Mouse (Mus musculus) midbrain, embryonic 15.5 days (tissue): Measurements from ENCODE around the gene Ccdc42. TPM values are rescaled to one million over a fixed set of nuclear protein-coding genes. Genes with fewer than 3 reads are reported as not detected.

Experiments used
- ATAC-seq: fragments of 200-750 bp; cut with Nextera tagmentation; replicated peaks from 2 replicates; pipeline ENCODE4 v1.8.0; 2017; ENCODE audit warnings: moderate TSS enrichment
- H3K27ac ChIP-seq: fragments of 300-500 bp; sonication (generic); 2 replicates; pipeline ENCODE4 v1.5.1; 2015; ENCODE audit warnings: mild to moderate bottlenecking, inconsistent platforms
- H3K27me3 ChIP-seq: fragments of 300-500 bp; sonication (generic); replicated peaks from 2 replicates; pipeline ENCODE4 v1.6.1; 2015; ENCODE audit warnings: inconsistent platforms
- H3K36me3 ChIP-seq: fragments of 300-500 bp; sonication (generic); replicated peaks from 2 replicates; pipeline ENCODE4 v1.6.1; 2015; ENCODE audit warnings: inconsistent platforms
- H3K4me1 ChIP-seq: fragments of 300-500 bp; sonication (generic); 2 replicates; pipeline ENCODE4 v1.6.1; 2015; ENCODE audit warnings: inconsistent platforms
- H3K4me2 ChIP-seq: fragments of 300-500 bp; sonication (generic); 2 replicates; pipeline ENCODE4 v1.6.1; 2015; ENCODE audit warnings: inconsistent platforms, mild to moderate bottlenecking, moderate library complexity
- H3K4me3 ChIP-seq: fragments of 300-500 bp; sonication (generic); 2 replicates; pipeline ENCODE4 v1.5.1; 2015; ENCODE audit warnings: mild to moderate bottlenecking, inconsistent platforms
- H3K9ac ChIP-seq: fragments of 300-500 bp; sonication (generic); 2 replicates; pipeline ENCODE4 v1.6.1; 2015; ENCODE audit warnings: mild to moderate bottlenecking, inconsistent platforms
- H3K9me3 ChIP-seq: fragments of 300-500 bp; sonication (generic); 2 replicates; pipeline ENCODE4 v1.6.1; 2016; ENCODE audit warnings: inconsistent platforms
- WGBS: fragments of 180-500 bp; shearing (Covaris S2); methylation state at CpG from one replicate; pipeline ENCODE4 v1.1.7; 2015; ENCODE audit warnings: mixed read lengths; 5-methylcytosine and 5-hydroxymethylcytosine counted together
- polyA plus RNA-seq: library from polyadenylated mRNA; unstranded; fragments of >200 nt; fragmentation: Nextera tagmentation; extraction: Ambion mirVana; gene quantifications from 2 replicates; pipeline ENCODE4 v1.2.1, GENCODE M21; 2015

The Ccdc42 gene
- polyA plus RNA-seq, result 0.17 and 0.27 TPM in 2 replicates

DNA sequence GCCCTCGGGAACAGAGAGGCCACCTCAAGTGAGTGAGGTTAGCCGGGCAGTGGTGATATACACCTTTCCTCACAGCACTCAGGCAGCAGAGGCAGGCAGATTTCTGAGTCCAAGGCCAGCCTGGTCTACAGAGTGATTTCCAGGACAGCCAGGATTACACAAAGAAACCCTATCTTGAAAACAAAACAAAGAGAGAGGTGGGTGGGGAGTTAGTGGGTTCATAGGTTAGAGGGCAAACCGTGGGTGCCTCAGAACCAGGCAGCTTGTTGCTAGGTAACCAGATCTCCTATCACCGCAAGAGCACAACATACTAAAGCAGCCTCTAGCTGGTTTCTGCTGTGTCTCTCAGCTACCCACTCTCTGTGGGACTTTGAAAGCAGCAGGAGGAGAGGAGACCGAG is at the start of gene Ccdc42:
TSS of gene Ccdc42 (plus strand) at position 301 of the 400 bp plus-strand sequence.
- Histone ChIP-seq H3K27ac (no peak within 1 kb of the TSS), H3K4me2 (no peak within 1 kb of the TSS), H3K36me3 (no peaks in the 10 kb centered on the region), H3K9me3 (no peaks in the 10 kb centered on the region), H3K9ac (no peak within 1 kb of the TSS), H3K4me1 (peaks cover 10% of the 10 kb centered on the region), H3K4me3 (no peak within 1 kb of the TSS), H3K27me3 (0 out of 2 replicates have a peak, but pooled peaks cover 2% of the 10 kb centered on the region)
- ATAC-seq, result no peak
- WGBS, result 58% methylated on average over 5 of the region's 5 CpGs

DNA sequence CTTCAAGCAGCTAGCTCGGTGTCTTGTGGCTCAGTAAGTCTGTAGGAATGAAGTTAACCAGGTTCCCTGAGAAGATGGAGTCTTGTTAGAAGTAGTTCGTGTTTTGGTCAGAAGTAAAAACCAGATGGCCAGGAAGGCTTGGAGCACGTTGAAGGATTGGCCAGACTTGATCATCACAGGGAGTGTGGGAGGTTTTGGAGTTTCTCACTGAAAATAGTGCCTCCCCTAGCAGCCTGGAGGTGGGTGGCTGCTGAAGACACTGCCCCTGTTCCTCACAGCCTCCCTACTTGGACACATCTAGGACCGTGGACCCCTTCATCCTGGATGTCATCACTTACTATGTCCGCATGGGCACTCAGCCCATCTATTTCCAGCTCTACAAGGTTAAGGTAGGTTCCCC is 47.2 kb upstream of the Ccdc42 start:
- WGBS, result 64% methylated on average over 5 of the region's 5 CpGs
- no peak overlapping the region for H3K4me3 ChIP-seq
- H3K4me2 ChIP-seq, result no peak overlapping the region
- no peak overlapping the region for H3K27ac ChIP-seq
- ATAC-seq, result no peak
- H3K9ac ChIP-seq, result no peak overlapping the region
- H3K27me3 ChIP-seq, result no peaks in the 10 kb centered on the region
- no peaks in the 10 kb centered on the region for H3K36me3 ChIP-seq
- no peaks in the 10 kb centered on the region for H3K4me1 ChIP-seq
- H3K9me3 ChIP-seq, result no peaks in the 10 kb centered on the region

- WGBS, result 8% methylated on average over 8 of the region's 8 CpGs
- Histone ChIP-seq H3K9me3 (no peaks in the 10 kb centered on the region), H3K9ac (no peak overlapping the region), H3K27me3 (no peaks in the 10 kb centered on the region), H3K27ac (no peak overlapping the region), H3K4me2 (no peak overlapping the region), H3K36me3 (no peaks in the 10 kb centered on the region), H3K4me1 (no peaks in the 10 kb centered on the region), H3K4me3 (no peak overlapping the region)
- ATAC-seq, result no peak
Observed at GRCm38 (mm10) chr11:68544554-68544953, 42.3 kb upstream of the Ccdc42 start.

GRCm38 (mm10) chr11:68545172-68545571 is 41.6 kb upstream of the Ccdc42 start:
- Histone ChIP-seq H3K27me3 (no peaks in the 10 kb centered on the region), H3K9ac (no peak overlapping the region), H3K4me2 (no peak overlapping the region), H3K4me3 (no peak overlapping the region), H3K9me3 (no peaks in the 10 kb centered on the region), H3K36me3 (no peaks in the 10 kb centered on the region), H3K4me1 (no peaks in the 10 kb centered on the region), H3K27ac (no peak overlapping the region)
- 59% methylated on average over 7 of the region's 7 CpGs for WGBS
- ATAC-seq, result no peak

GRCm38 (mm10) chr11:68545682-68546222 is 41.1 kb upstream of the Ccdc42 start:
- H3K9me3 ChIP-seq, result no peaks in the 10 kb centered on the region
- no peaks in the 10 kb centered on the region for H3K4me1 ChIP-seq
- 86% methylated on average over 8 of the region's 8 CpGs for WGBS
- H3K9ac ChIP-seq, result no peak overlapping the region
- H3K27me3 ChIP-seq, result no peaks in the 10 kb centered on the region
- no peak overlapping the region for H3K4me3 ChIP-seq
- H3K4me2 ChIP-seq, result no peak overlapping the region
- no peak for ATAC-seq
- H3K36me3 ChIP-seq, result no peaks in the 10 kb centered on the region
- no peak overlapping the region for H3K27ac ChIP-seq

DNA sequence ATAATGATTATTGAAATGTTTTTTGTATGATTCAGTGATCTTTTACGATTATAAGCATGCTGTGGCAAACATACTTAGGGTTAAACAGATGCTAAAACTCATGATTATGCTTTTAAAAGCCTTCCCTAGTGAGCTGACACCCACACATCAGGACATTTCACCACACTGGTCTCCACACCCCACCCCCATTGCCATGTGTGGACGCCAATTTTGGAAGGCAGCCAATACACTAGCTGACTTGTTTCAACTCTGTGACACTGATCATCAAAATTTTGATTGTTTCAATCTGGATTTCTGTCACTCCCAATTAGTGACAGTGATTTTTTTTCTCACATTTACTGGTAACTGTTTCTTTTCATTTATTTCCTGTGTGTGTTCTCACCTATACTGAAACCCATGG is 39.3 kb upstream of the Ccdc42 start:
- WGBS, result 64% methylated on average over 2 of the region's 2 CpGs
- H3K4me3 ChIP-seq, result no peak overlapping the region

DNA sequence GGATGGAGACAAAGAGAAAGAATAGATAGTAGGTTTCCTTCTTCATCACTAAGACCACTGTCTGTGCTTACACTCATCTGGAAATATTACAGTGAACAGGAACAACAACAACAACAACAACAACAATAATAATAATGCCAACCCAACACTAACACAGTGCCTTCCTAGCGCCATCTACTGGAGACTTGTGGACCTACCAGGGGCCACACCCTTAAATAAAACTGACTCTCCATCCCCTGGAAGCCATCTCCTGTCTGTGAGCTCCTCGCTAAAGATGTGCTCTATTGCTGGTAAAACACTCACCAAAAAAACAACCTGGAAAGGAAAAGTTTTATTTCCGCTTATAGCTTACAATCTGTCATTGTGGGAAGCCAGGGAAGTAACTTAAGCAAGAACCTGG is 37.2 kb upstream of the Ccdc42 start:
- Histone ChIP-seq H3K27ac (no peak overlapping the region), H3K36me3 (no peaks in the 10 kb centered on the region), H3K27me3 (no peaks in the 10 kb centered on the region), H3K4me3 (no peak overlapping the region), H3K4me2 (no peak overlapping the region), H3K9ac (no peak overlapping the region), H3K4me1 (no peaks in the 10 kb centered on the region), H3K9me3 (no peaks in the 10 kb centered on the region)
- no peak for ATAC-seq
- 51% methylated on average over 3 of the region's 3 CpGs for WGBS

More for the DNA sequence above, 39.3 kb upstream of the Ccdc42 start:
- H3K9me3 ChIP-seq, result no peaks in the 10 kb centered on the region
- no peak overlapping the region for H3K4me2 ChIP-seq
- no peaks in the 10 kb centered on the region for H3K4me1 ChIP-seq
- no peak overlapping the region for H3K9ac ChIP-seq
- H3K27ac ChIP-seq, result no peak overlapping the region
- no peaks in the 10 kb centered on the region for H3K36me3 ChIP-seq
- H3K27me3 ChIP-seq, result no peaks in the 10 kb centered on the region
- ATAC-seq, result no peak

- Histone ChIP-seq H3K27ac (no peak overlapping the region), H3K4me2 (no peak overlapping the region), H3K4me3 (no peak overlapping the region), H3K36me3 (no peaks in the 10 kb centered on the region), H3K9ac (no peak overlapping the region), H3K27me3 (no peaks in the 10 kb centered on the region), H3K9me3 (no peaks in the 10 kb centered on the region), H3K4me1 (no peaks in the 10 kb centered on the region)
- WGBS, result 66% methylated on average over 4 of the region's 4 CpGs
- ATAC-seq, result no peak
Observed at GRCm38 (mm10) chr11:68550358-68550757, 36.5 kb upstream of the Ccdc42 start.

DNA sequence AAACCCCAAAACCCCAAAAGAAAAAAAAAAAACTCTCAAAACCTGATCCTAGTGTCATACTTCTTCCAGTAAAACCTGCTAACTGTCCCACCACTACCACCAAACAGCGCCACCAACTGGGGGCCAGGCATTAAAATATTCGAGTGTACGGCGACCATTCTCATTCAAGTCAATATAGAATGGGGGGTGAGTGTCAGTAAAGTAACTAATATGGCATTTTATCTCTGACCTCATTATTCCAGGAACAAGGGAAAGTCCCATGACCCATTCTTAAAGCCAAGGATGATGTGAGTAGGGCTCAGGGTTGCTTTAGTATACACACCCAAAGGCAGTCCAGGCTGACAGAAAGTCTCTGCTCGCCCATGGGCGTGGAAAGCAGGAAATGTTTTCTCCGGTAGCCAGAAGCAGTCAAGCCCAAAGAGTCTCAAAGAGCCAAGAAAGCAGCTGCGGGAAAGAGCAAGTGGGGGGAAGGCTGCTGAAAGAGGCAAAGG is 32.8 kb upstream of the Ccdc42 start:
- WGBS, result 42% methylated on average over 8 of the region's 8 CpGs
- ATAC-seq, result no peak
- no peak overlapping the region for H3K9ac ChIP-seq
- H3K36me3 ChIP-seq, result no peaks in the 10 kb centered on the region
- peaks cover 6% of the 10 kb centered on the region for H3K4me1 ChIP-seq
- no peaks in the 10 kb centered on the region for H3K9me3 ChIP-seq
- peaks cover 14% of the 10 kb centered on the region; the same call in 1 of the 2 replicates for H3K27me3 ChIP-seq
- H3K4me3 ChIP-seq, result no peak overlapping the region
- no peak overlapping the region for H3K27ac ChIP-seq
- H3K4me2 ChIP-seq, result no peak overlapping the region

DNA sequence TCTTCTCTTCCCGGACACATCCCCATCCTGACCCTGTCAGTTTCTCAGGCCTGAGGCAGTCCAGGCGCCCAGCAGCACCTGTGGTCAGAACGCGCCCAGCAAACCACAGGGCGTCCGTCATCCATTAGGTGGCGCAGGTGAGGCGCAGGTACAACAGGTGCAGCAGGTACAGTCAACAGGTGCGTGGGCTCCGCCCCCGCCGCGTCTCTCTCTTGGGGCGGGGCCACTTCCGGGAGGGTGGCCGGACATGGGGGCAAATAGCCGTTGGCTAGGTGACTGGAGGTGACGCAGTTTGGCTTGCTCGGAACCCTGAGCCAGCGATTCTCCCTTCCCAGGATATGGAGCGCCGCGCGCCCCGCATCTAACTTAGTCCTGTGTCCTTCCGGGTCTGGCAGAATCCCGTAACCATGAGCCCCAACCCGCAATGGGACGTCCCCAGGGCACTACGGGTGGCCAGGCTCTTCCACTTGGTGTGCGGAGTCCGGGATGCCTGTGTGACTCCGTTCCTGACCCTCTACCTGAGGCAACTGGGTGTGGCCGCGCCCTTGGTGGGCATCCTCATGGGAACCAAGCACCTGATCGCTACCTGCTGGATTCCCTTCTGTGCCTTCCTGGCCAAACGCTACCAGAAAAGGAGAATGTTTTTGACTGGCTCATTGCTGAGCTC is 30.8 kb upstream of the Ccdc42 start, which contains the start of gene Mfsd6l:
TSS of gene Mfsd6l (plus strand) at position 269 of the 667 bp plus-strand sequence.
- WGBS, result 10% methylated on average over 37 of the region's 37 CpGs
- ATAC-seq, result no peak

DNA sequence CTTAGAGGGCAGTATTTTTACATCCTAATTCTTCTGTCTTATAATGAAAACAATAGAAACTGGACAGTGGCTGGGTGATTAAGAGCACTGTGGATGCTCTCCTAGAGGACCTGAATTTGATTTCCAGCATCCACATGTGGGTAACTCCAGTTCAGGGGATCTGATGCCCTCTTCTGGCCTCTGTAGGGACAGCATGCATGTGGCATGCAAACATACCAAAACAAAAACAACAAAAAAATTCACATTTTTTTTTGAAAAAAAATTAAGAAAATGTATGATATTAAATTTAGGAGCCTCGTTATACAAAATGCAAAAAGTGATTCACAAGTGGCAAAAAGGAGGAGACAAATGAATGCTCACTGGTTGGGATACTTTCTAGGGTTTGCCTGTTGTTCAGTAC is 27.3 kb upstream of the Ccdc42 start:
- 54% methylated on average over 1 of the region's 1 CpGs for whole genome bisulfite sequencing
- no peaks in the 10 kb centered on the region for H3K36me3 ChIP-seq
- peaks cover 6% of the 10 kb centered on the region for H3K4me1 ChIP-seq
- H3K27ac ChIP-seq, result no peak overlapping the region
- peaks cover 14% of the 10 kb centered on the region; the same call in 1 of the 2 replicates for H3K27me3 ChIP-seq
- H3K9me3 ChIP-seq, result no peaks in the 10 kb centered on the region
- H3K4me3 ChIP-seq, result no peak overlapping the region
- no peak overlapping the region for H3K4me2 ChIP-seq
- H3K9ac ChIP-seq, result no peak overlapping the region
- ATAC-seq, result no peak

More for the DNA sequence above, 30.8 kb upstream of the Ccdc42 start, which contains the start of gene Mfsd6l:
- no peak within 1 kb of the TSS for H3K27ac ChIP-seq
- peak within 1 kb of the TSS; percentile 18 for H3K4me3 ChIP-seq
- H3K36me3 ChIP-seq, result no peaks in the 10 kb centered on the region
- peaks cover 6% of the 10 kb centered on the region for H3K4me1 ChIP-seq
- H3K9me3 ChIP-seq, result no peaks in the 10 kb centered on the region
- H3K4me2 ChIP-seq, result peak within 1 kb of the TSS; percentile 47
- H3K9ac ChIP-seq, result no peak within 1 kb of the TSS
- peaks cover 14% of the 10 kb centered on the region; the same call in 1 of the 2 replicates for H3K27me3 ChIP-seq

- WGBS, result 78% methylated on average over 11 of the region's 11 CpGs
Observed at GRCm38 (mm10) chr11:68561957-68562950, 24.6 kb upstream of the Ccdc42 start.

More at GRCm38 (mm10) chr11:68561957-68562950, 24.6 kb upstream of the Ccdc42 start:
- Histone ChIP-seq H3K4me3 (no peak overlapping the region), H3K9me3 (no peaks in the 10 kb centered on the region), H3K27me3 (no peaks in the 10 kb centered on the region; the same call in 1 of the 2 replicates), H3K4me2 (no peak overlapping the region), H3K4me1 (peaks cover 8% of the 10 kb centered on the region; the same call in 1 of the 2 replicates), H3K27ac (no peak overlapping the region), H3K36me3 (no peaks in the 10 kb centered on the region), H3K9ac (no peak overlapping the region)
- no peak for ATAC-seq
